Mouse (Mus musculus): ENCODE data around the gene Tmem30c. TPM values are rescaled to one million over a fixed set of nuclear protein-coding genes. Genes with fewer than 3 reads are reported as not detected.

The Tmem30c gene
- total RNA-seq (2023), result not detected

DNA sequence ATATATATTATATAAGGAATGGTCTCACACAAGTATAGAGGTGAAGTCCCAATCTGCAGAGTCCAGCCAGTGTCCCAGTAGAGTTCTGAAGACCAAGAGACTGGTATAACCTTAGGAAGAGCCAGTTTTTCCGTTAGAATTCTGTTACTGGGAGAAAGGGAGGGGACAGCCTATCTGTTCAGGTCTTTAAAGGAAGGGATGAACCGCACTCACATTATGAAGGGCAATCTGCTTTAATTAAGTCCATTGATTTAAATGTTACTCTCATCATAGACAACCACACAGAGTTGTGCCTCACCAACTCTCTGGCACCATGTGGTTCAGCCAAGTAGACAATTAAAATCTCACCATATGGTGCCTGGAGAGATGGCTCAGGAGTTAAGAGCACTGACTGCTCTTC is at the start of gene Tmem30c:
Tmem30c (minus strand) TSS at position 101 of the 400 bp plus-strand sequence.

DNA sequence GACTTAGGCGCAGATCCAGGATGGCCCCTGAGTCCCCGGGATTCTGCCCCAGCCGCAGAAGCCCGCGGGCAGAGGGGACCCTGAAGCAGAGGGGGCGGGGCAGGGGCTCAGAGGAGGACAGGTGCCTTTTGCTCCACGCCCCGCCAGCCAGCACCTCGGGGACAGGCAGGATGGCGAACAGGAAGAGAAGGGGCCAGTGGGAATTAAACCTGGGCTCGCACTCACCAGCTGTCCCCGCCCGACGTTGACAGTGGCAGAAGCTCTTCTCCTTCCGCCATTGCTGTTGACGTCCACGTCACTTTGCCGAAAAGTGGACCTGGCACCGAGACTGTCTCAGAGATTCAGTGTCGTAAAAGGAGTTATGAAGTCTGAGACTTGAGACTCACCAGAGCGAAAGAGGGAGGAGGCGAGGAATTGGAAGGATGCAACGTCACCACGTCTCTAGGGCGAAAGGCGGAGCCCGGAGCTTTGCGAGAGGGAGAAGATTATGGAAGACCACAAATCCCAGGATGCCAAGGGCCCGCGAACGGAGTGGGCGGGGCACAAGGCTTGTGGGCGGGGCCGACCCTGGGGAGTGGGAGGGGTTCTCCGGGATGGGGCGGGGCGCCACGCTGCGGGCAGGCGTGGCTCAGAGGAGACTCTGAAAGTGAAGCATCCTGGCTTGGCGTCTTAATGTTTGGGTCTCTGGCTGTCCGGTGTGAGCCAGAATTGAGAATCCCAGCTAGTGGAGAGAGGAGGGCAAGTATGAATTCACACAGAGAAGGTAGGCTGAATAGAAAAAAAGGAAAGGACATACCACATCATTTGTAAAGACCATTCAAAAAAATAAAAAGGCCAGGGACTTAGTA is 61.4 kb downstream of the Tmem30c start, which contains the start of gene Tbc1d23:
Tbc1d23 (minus strand) TSS at position 416 of the 848 bp plus-strand sequence.

Other genes with a start within 250 kb of the Tmem30c start
- gene Tmem45a2, start 221.5 kb downstream of the Tmem30c start, total RNA-seq (2023), result not detected
- 29.9 TPM for gene Tomm70a, start 171.2 kb downstream of the Tmem30c start, total RNA-seq (2023)
- 18.8 TPM for gene Nit2, start 125.5 kb downstream of the Tmem30c start, total RNA-seq (2023)
- gene Tbc1d23, start 61.4 kb downstream of the Tmem30c start, total RNA-seq (2023), result 48.5 TPM
- gene Filip1l, start 60.2 kb upstream of the Tmem30c start, total RNA-seq (2023), result 83.4 TPM

All from CD8-positive naive resting alpha-beta T cell, adult 57 days (primary cell).